Mouse (Mus musculus): ENCODE results near the gene Lcp1. TPM values are rescaled to one million over a fixed set of nuclear protein-coding genes. Genes with fewer than 3 reads are reported as not detected.

Lcp1 gene
- polyA plus RNA-seq, 1 experiment from 2014 or later = 0.40 TPM

DNA sequence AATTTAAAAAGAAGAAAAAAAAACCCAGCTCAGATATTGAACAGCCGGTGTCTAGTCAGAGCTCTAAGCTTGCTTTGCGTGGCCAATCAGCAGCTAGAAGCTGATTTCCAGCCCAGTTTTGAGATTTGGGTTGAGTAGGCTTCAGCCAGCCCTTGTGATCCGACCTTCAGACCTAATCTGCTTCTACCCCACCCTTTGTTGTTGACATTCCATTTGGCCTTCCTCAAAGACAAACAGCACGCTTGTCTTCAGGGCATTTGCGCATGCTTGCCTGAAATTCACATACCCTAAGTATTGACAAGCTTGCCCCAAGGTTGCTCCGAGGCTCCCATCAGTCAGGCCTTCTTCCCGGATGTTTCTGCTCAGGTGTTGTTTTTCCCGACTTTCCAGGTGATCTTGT, 23.6 kb downstream of the Lcp1 start:
- ATAC-seq (no peak), DNase-seq (ENCODE audit: low read depth, low spot score) (no peak)
- ChIA-PET POLR2A (no interaction called here), CTCF (no interaction called here)
- no peak for TF ChIP-seq CTCF (IDR thresholded peaks at IDR 0.05)
- in situ Hi-C loops (cut with MboI; ENCODE audit: low pct_unique_long_range_greater_than_20kb) = no loop called here
- peaks cover 10% of the 10 kb centered on the region for H3K27me3 ChIP-seq

DNA sequence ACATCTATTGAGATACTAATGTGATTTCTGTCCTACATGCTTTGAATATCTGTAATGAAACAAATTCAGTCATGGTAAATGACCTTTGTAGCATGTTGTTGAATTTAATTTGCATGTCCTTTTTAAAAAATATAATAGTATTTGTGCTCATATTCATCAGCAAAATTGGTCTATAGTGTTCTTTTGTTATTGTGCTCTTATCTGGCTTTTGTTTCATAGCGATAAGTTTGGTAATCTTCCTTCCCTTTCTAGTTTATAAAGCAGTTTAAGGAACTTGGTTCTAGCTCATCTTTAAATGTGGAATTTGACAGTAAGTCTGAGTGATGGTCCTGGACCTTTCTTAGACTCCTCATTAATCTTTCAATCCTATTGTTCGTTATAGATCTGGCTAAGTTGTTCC, 28.5 kb downstream of the Lcp1 start:
- POLR2A ChIA-PET = no interaction called here
- in situ Hi-C loops (cut with MboI; ENCODE audit: low pct_unique_long_range_greater_than_20kb) = no loop called here
- no peak for TF ChIP-seq CTCF (IDR thresholded peaks at IDR 0.05)
- DNase-seq (ENCODE audit: low read depth, low spot score) = no peak
- no peak for ATAC-seq
- CTCF ChIA-PET = no interaction called here
- peaks cover 28% of the 10 kb centered on the region for H3K27me3 ChIP-seq

DNA sequence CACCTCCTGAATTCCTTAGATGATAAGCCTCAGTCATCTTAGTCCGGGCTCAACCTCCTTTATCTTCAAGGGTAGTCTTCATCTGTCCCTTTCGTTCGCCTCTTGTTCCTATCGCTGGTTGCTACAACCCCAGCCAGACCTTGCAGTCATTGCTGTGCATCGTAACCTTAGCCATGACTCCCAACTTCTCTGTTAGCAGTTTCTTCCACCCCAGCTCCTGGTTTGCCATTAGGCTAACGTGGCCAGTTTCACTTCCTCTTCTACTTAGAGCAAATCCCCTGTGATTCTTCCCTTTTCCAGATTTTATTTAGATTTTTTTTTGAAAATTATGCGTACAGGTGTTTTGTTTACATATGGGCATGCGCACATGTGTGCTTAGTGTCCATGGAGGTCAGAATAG, 33.0 kb downstream of the Lcp1 start:
- peaks cover 30% of the 10 kb centered on the region for H3K27me3 ChIP-seq
- ChIA-PET CTCF (no interaction called here), POLR2A (no interaction called here)
- no peak for ATAC-seq
- TF ChIP-seq CTCF (IDR thresholded peaks at IDR 0.05) = no peak
- DNase-seq (ENCODE audit: low read depth, low spot score) = no peak
- in situ Hi-C loops (cut with MboI; ENCODE audit: low pct_unique_long_range_greater_than_20kb) = no loop called here

- POLR2A ChIA-PET = interaction anchor here (0.5 kb wide), 1 partner anchor 671 kb away, joined by 3 read pairs; no protein-coding TSS in a partner anchor
These were observed 33.4 kb downstream of the Lcp1 start for GRCm38 (mm10) chr14:75164345-75164744.

DNA sequence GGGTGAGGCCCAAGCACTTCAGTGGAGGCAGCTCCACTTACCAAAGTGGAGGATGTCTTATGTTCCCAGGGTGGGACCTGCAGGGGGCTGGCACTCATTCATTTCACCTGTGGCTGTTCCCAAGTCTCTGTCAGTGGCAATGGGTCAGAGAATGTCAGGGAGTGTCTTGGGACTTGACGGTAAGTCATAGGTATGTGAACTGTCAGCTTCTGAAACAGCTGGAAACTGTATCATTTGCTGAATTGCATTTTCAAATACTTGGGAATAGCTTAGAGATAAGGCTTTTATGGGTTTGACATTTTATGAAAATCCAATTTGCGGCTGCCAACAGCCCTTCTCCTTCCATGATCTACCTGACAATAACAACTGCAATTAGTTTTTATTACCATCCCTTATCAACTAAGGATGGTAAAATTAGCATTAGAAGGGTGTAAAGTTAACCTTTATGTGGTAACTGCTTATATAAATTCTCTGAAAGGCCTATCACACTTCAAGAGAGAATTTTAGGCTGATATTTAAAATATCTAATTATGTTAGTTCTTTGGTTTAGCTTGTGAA, 34.8 kb downstream of the Lcp1 start:
- peaks cover 21% of the 10 kb centered on the region for H3K27me3 ChIP-seq
- ATAC-seq (no peak), DNase-seq (ENCODE audit: low read depth, low spot score) (no peak)
- in situ Hi-C loops (cut with MboI; ENCODE audit: low pct_unique_long_range_greater_than_20kb) = no loop called here
- TF ChIP-seq CTCF (IDR thresholded peaks at IDR 0.05) = no peak
- CTCF ChIA-PET = no interaction called here
- POLR2A ChIA-PET = no interaction called here

More at GRCm38 (mm10) chr14:75164345-75164744, 33.4 kb downstream of the Lcp1 start:
- CTCF ChIA-PET = no interaction called here
- no peak for TF ChIP-seq CTCF (IDR thresholded peaks at IDR 0.05)
- no peak for DNase-seq (ENCODE audit: low read depth, low spot score)
- in situ Hi-C loops (cut with MboI; ENCODE audit: low pct_unique_long_range_greater_than_20kb) = no loop called here
- ATAC-seq = no peak
- peaks cover 28% of the 10 kb centered on the region for H3K27me3 ChIP-seq

GRCm38 (mm10) chr14:75168501-75168900, 37.6 kb downstream of the Lcp1 start:
- CTCF ChIA-PET = interaction anchor here (0.6 kb wide), 1 partner anchor 401 kb away, joined by 3 read pairs; no protein-coding TSS in a partner anchor
- peaks cover 26% of the 10 kb centered on the region for H3K27me3 ChIP-seq

DNA sequence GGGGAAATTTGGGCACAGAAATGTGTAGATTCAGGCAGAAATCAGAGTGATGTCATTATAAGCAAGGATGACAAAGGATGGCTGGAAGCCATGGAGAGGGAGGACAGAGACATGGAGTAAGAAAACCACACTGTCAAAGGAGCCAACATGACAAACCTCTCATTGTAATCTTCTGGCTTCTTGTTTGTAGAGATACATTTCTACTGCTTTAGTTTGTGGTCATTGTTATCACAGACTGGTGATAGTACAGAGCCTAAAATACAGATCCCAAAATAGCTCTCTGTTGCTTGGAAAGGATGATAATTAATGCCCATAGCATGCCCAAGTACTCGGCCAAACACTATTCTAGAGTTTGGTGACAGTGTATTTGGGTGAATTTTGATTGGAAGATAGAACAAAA, 39.6 kb downstream of the Lcp1 start:
- peaks cover 26% of the 10 kb centered on the region for H3K27me3 ChIP-seq
- ATAC-seq (no peak), DNase-seq (ENCODE audit: low read depth, low spot score) (no peak)
- TF ChIP-seq CTCF (IDR thresholded peaks at IDR 0.05) = no peak
- in situ Hi-C loops (cut with MboI; ENCODE audit: low pct_unique_long_range_greater_than_20kb) = no loop called here
- ChIA-PET POLR2A (no interaction called here), CTCF (no interaction called here)

More at GRCm38 (mm10) chr14:75168501-75168900, 37.6 kb downstream of the Lcp1 start:
- ATAC-seq (no peak), DNase-seq (ENCODE audit: low read depth, low spot score) (no peak)
- POLR2A ChIA-PET = no interaction called here
- in situ Hi-C loops (cut with MboI; ENCODE audit: low pct_unique_long_range_greater_than_20kb) = no loop called here
- no peak for TF ChIP-seq CTCF (IDR thresholded peaks at IDR 0.05)

DNA sequence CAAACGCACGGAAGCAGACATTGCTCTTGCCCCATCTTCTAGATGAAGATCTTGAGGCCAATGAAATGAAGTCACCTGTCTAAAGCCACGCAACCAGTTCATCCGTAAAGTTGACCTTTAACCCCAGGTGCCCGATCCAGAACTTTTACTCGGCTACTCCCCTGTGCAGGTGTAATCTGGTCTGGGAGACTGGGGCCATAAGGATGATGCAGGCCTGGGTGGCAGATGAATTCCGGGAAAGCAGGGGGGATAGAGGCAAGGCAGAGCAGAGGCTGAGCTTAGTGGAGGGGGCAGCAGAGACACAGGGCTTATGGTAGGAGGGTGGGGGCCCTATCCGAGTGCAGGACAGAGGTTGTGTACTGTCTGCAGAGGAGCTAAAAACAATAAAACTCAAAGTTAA, 43.4 kb downstream of the Lcp1 start:
- TF ChIP-seq CTCF (IDR thresholded peaks at IDR 0.05) = no peak
- no peak for DNase-seq (ENCODE audit: low read depth, low spot score)
- CTCF ChIA-PET = no interaction called here
- H3K27me3 ChIP-seq = peaks cover 27% of the 10 kb centered on the region
- in situ Hi-C loops (cut with MboI; ENCODE audit: low pct_unique_long_range_greater_than_20kb) = no loop called here
- no peak for ATAC-seq
- POLR2A ChIA-PET = interaction anchor here (0.7 kb wide), 1 partner anchor 133 kb away, joined by 3 read pairs; no protein-coding TSS in a partner anchor

- ChIA-PET CTCF (no interaction called here), POLR2A (interaction anchor here (0.7 kb wide), 1 partner anchor 133 kb away, joined by 3 read pairs; no protein-coding TSS in a partner anchor)
- peaks cover 27% of the 10 kb centered on the region for H3K27me3 ChIP-seq
- no peak for DNase-seq (ENCODE audit: low read depth, low spot score)
- no peak for ATAC-seq
- in situ Hi-C loops (cut with MboI; ENCODE audit: low pct_unique_long_range_greater_than_20kb) = no loop called here
- no peak for TF ChIP-seq CTCF (IDR thresholded peaks at IDR 0.05)
These were observed 44.0 kb downstream of the Lcp1 start for GRCm38 (mm10) chr14:75174731-75175555.

DNA sequence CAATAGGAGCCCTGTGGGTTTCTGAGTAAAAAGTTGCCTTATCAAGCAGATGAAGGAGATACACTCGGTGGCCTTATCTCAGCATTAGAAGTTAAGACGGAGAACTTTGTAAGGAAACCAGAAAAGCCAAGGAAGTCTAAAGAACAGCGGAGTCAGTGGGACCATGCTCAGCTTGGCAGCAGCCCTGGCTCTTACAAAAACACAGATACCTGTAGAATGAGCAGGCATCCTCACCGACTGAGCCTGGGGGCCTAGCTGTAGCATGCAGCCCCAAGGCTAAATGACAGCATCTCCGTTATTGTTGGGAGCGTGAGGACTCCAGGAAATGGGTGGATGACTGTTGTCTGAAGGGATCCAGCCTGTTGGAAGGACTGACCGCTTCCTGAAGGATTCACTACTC, 44.9 kb downstream of the Lcp1 start:
- no peak for ATAC-seq
- TF ChIP-seq CTCF (IDR thresholded peaks at IDR 0.05) = no peak
- ChIA-PET CTCF (no interaction called here), POLR2A (no interaction called here)
- DNase-seq (ENCODE audit: low read depth, low spot score) = no peak
- H3K27me3 ChIP-seq = peaks cover 20% of the 10 kb centered on the region
- in situ Hi-C loops (cut with MboI; ENCODE audit: low pct_unique_long_range_greater_than_20kb) = no loop called here

DNA sequence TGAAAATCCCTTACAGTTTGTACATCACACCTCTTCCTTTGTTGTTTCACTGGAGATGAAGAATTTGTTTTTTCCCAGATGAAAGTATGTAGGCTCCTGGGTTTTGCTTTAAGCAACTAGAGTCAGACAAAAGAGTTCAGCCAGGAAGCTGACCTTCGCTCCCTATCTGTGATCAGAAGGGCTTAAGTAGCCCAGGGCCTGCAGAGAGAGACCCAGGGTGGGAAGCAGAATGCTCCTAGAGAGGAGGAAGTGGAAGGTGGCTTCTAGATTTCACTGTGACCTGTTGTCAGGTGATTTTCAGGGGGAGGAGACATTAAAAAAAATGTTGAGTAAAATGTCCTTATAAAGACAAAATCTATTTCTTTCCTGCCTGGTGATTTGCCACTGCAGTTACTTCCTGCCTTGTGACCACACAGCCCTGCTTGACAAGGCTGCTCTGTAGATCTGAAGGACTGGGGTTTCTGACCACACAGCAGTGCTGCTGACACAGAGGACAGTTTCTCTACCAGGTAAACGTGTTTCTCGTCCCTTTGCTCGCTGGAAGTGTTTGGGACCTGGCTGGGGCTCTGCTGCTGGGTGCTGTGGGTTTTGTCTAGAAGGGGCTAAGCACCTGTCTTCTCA, 45.6 kb downstream of the Lcp1 start:
- ChIA-PET POLR2A (no interaction called here), CTCF (no interaction called here)
- DNase-seq (ENCODE audit: low read depth, low spot score) (no peak), ATAC-seq (no peak)
- TF ChIP-seq CTCF (IDR thresholded peaks at IDR 0.05) = no peak
- in situ Hi-C loops (cut with MboI; ENCODE audit: low pct_unique_long_range_greater_than_20kb) = no loop called here
- peaks cover 13% of the 10 kb centered on the region for H3K27me3 ChIP-seq

All from Patski (cell line).